Mouse (Mus musculus) liver, postnatal 0 days (tissue): ENCODE data around the gene Pafah1b3.

Experiments
- CTCF ChIP-seq: sonication (generic); IDR thresholded peaks from 2 replicates; pipeline ENCODE4 v1.5.1; 2016; ENCODE audit warnings: antibody characterized with exemption, low read depth
- EP300 ChIP-seq: IDR thresholded peaks from 2 replicates; pipeline ENCODE4 v1.6.1; 2016; ENCODE audit warnings: antibody characterized with exemption, low read depth, mild to moderate bottlenecking

DNA sequence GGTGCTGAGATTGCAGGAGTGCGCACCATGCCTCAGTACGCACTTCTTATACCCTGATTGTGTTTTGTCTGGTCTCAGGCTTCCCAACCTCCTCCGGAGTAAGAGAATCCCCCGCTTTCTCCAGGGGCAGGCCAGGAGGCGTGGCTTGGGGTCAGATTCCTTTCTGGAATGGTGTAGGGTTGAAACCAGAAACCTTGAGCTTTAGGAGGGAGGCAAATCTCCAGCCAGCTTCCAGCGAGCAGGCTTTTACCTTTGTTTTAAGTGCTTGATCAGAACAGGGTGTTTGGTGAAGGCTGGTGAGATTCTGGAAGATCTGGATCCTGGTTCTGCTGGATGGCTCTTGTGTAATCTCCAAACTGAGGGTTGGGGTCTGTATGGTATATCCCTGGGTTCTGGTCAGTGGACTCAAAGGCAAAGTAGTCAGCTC is 24.3 kb upstream of the Pafah1b3 start:
- TF ChIP-seq CTCF (no peak), EP300 (no peak)
